Mouse (Mus musculus) stomach, postnatal 0 days (tissue): ENCODE measurements at regions not wholly inside any gene's neighbourhood (a gene's known extent, or its start where the extent isn't known, plus 50 kb on each side); places are given as distances from the start of the nearest gene placed in this dataset.

Experiments
- CTCF ChIP-seq: IDR thresholded peaks from 2 replicates; pipeline ENCODE4 v1.5.1; 2016; ENCODE audit warnings: antibody characterized with exemption, low read depth, mild to moderate bottlenecking, moderate library complexity
- EP300 ChIP-seq: optimal IDR thresholded peaks from 2 replicates; pipeline ENCODE3; 2016; ENCODE audit warnings: antibody characterized with exemption

DNA sequence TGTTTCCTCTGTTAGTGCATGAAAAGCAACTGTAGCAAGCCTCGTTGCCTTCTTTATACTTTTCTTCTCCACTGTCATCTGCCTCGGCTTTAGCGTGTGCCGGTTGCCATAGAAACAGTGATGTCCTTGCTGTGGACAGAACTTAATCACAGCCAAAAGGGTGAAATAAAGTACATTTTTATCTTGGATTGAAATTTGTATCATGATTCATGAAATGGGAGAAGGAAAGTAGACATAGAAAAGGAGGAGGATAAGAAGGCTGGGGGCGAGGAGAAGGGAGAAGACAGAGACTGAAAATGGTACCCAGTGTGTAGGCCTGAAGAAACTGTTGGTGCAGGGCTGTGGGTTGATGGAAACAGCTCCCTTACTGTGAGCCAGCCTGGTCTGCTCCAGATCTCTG is 130.5 kb upstream of the Tyw5 start:
- TF ChIP-seq CTCF (no peak), EP300 (no peak)
